Mouse (Mus musculus): Measurements from ENCODE around the gene Slc6a1. TPM values are rescaled to one million over a fixed set of nuclear protein-coding genes. Genes with fewer than 3 reads are reported as not detected.
"Not testable (repeated sequence)": the region's sequence is repeated elsewhere in the genome, so short reads cannot be mapped to it uniquely, and the experiment has no call there.

Gene Slc6a1
- polyA plus RNA-seq, 1 experiment = 0.27 TPM

- Histone ChIP-seq H3K27ac (ENCODE audit: control insufficient read depth, insufficient read depth, low read depth, low read length) (no peak overlapping the region), H3K36me3 (ENCODE audit: control insufficient read depth, insufficient read depth, low read length) (no peaks in the 10 kb centered on the region), H3K4me3 (ENCODE audit: control insufficient read depth, low read depth, low read length) (no peak overlapping the region), H3K27me3 (ENCODE audit: control insufficient read depth, insufficient read depth, low read length) (no peaks in the 10 kb centered on the region), H3K4me1 (ENCODE audit: control insufficient read depth, insufficient read depth, low read length) (no peaks in the 10 kb centered on the region; the same call in 1 of the 2 replicates)
- TF ChIP-seq POLR2A (IDR thresholded peaks at IDR 0.05; ENCODE audit: control insufficient read depth, low read depth, low read length) = no peak
- no peak for TF ChIP-seq CTCF (IDR thresholded peaks at IDR 0.05; ENCODE audit: control insufficient read depth, insufficient read depth, insufficient replicate concordance, low read depth, low read length)
Observed at GRCm38 (mm10) chr6:114331926-114332325, 49.5 kb downstream of the Slc6a1 start.

- Histone ChIP-seq H3K36me3 (ENCODE audit: control insufficient read depth, insufficient read depth, low read length) (no peaks in the 10 kb centered on the region), H3K4me1 (ENCODE audit: control insufficient read depth, insufficient read depth, low read length) (no peaks in the 10 kb centered on the region; the same call in 1 of the 2 replicates), H3K27me3 (ENCODE audit: control insufficient read depth, insufficient read depth, low read length) (no peaks in the 10 kb centered on the region), H3K27ac (ENCODE audit: control insufficient read depth, insufficient read depth, low read depth, low read length) (no peak overlapping the region), H3K4me3 (ENCODE audit: control insufficient read depth, low read depth, low read length) (no peak overlapping the region)
- no peak for TF ChIP-seq POLR2A (IDR thresholded peaks at IDR 0.05; ENCODE audit: control insufficient read depth, low read depth, low read length)
- no peak for TF ChIP-seq CTCF (IDR thresholded peaks at IDR 0.05; ENCODE audit: control insufficient read depth, insufficient read depth, insufficient replicate concordance, low read depth, low read length)
Observed at GRCm38 (mm10) chr6:114336128-114336943, 53.9 kb downstream of the Slc6a1 start.

- Histone ChIP-seq H3K4me3 (ENCODE audit: control insufficient read depth, low read depth, low read length) (no peak overlapping the region), H3K36me3 (ENCODE audit: control insufficient read depth, insufficient read depth, low read length) (no peaks in the 10 kb centered on the region), H3K4me1 (ENCODE audit: control insufficient read depth, insufficient read depth, low read length) (no peaks in the 10 kb centered on the region), H3K27ac (ENCODE audit: control insufficient read depth, insufficient read depth, low read depth, low read length) (no peak overlapping the region), H3K27me3 (ENCODE audit: control insufficient read depth, insufficient read depth, low read length) (no peaks in the 10 kb centered on the region)
- TF ChIP-seq CTCF (IDR thresholded peaks at IDR 0.05; ENCODE audit: control insufficient read depth, insufficient read depth, insufficient replicate concordance, low read depth, low read length) = no peak
- no peak for TF ChIP-seq POLR2A (IDR thresholded peaks at IDR 0.05; ENCODE audit: control insufficient read depth, low read depth, low read length)
Observed at GRCm38 (mm10) chr6:114336944-114337215, 54.4 kb downstream of the Slc6a1 start.

- H3K27ac ChIP-seq (ENCODE audit: control insufficient read depth, insufficient read depth, low read depth, low read length); H3K36me3 ChIP-seq (ENCODE audit: control insufficient read depth, insufficient read depth, low read length); H3K4me1 ChIP-seq (ENCODE audit: control insufficient read depth, insufficient read depth, low read length); H3K4me3 ChIP-seq (ENCODE audit: control insufficient read depth, low read depth, low read length); H3K27me3 ChIP-seq (ENCODE audit: control insufficient read depth, insufficient read depth, low read length): not testable (repeated sequence)
Observed at GRCm38 (mm10) chr6:114341381-114341780, 58.9 kb downstream of the Slc6a1 start.

- H3K4me1 ChIP-seq (ENCODE audit: control insufficient read depth, insufficient read depth, low read length) = no peaks in the 10 kb centered on the region
- no peak overlapping the region for H3K27ac ChIP-seq (ENCODE audit: control insufficient read depth, insufficient read depth, low read depth, low read length)
- no peaks in the 10 kb centered on the region for H3K36me3 ChIP-seq (ENCODE audit: control insufficient read depth, insufficient read depth, low read length)
- TF ChIP-seq CTCF (IDR thresholded peaks at IDR 0.05; ENCODE audit: control insufficient read depth, insufficient read depth, insufficient replicate concordance, low read depth, low read length) (peak; percentile 63; the same call in 1 of the 2 replicates), POLR2A (IDR thresholded peaks at IDR 0.05; ENCODE audit: control insufficient read depth, low read depth, low read length) (no peak)
- no peaks in the 10 kb centered on the region for H3K27me3 ChIP-seq (ENCODE audit: control insufficient read depth, insufficient read depth, low read length)
- no peak overlapping the region for H3K4me3 ChIP-seq (ENCODE audit: control insufficient read depth, low read depth, low read length)
Observed at GRCm38 (mm10) chr6:114343740-114344139, 61.3 kb downstream of the Slc6a1 start.

GRCm38 (mm10) chr6:114345156-114345555, 62.7 kb downstream of the Slc6a1 start:
- no peaks in the 10 kb centered on the region for H3K27me3 ChIP-seq (ENCODE audit: control insufficient read depth, insufficient read depth, low read length)
- TF ChIP-seq POLR2A (IDR thresholded peaks at IDR 0.05; ENCODE audit: control insufficient read depth, low read depth, low read length) = no peak
- peak; percentile 86; the same call in 1 of the 2 replicates for TF ChIP-seq CTCF (IDR thresholded peaks at IDR 0.05; ENCODE audit: control insufficient read depth, insufficient read depth, insufficient replicate concordance, low read depth, low read length)
- no peak overlapping the region for H3K4me3 ChIP-seq (ENCODE audit: control insufficient read depth, low read depth, low read length)
- H3K4me1 ChIP-seq (ENCODE audit: control insufficient read depth, insufficient read depth, low read length) = no peaks in the 10 kb centered on the region
- no peak overlapping the region for H3K27ac ChIP-seq (ENCODE audit: control insufficient read depth, insufficient read depth, low read depth, low read length)
- no peaks in the 10 kb centered on the region for H3K36me3 ChIP-seq (ENCODE audit: control insufficient read depth, insufficient read depth, low read length)

GRCm38 (mm10) chr6:114347831-114348754, 65.7 kb downstream of the Slc6a1 start:
- Histone ChIP-seq H3K27me3 (ENCODE audit: control insufficient read depth, insufficient read depth, low read length) (no peaks in the 10 kb centered on the region), H3K36me3 (ENCODE audit: control insufficient read depth, insufficient read depth, low read length) (no peaks in the 10 kb centered on the region), H3K4me1 (ENCODE audit: control insufficient read depth, insufficient read depth, low read length) (no peaks in the 10 kb centered on the region), H3K27ac (ENCODE audit: control insufficient read depth, insufficient read depth, low read depth, low read length) (no peak overlapping the region), H3K4me3 (ENCODE audit: control insufficient read depth, low read depth, low read length) (no peak overlapping the region)
- TF ChIP-seq CTCF (IDR thresholded peaks at IDR 0.05; ENCODE audit: control insufficient read depth, insufficient read depth, insufficient replicate concordance, low read depth, low read length) = no peak
- TF ChIP-seq POLR2A (IDR thresholded peaks at IDR 0.05; ENCODE audit: control insufficient read depth, low read depth, low read length) = no peak
